Mouse (Mus musculus): ENCODE data around the gene Rmdn2. TPM values are rescaled to one million over a fixed set of nuclear protein-coding genes. Genes with fewer than 3 reads are reported as not detected.

Gene Rmdn2
- total and polyA plus RNA-seq, 2 experiments from 2014 or later, result 9.4 to 12.0 TPM

GRCm38 (mm10) chr17:79658452-79658851 lies 46.8 kb downstream of the Rmdn2 start:
- Histone ChIP-seq H3K4me2 (ENCODE audit: low read depth) (no peak overlapping the region), H3K9ac (no peak overlapping the region)
- 61% methylated on average over 3 of the region's 3 CpGs for WGBS

GRCm38 (mm10) chr17:79658863-79659262 lies 47.2 kb downstream of the Rmdn2 start:
- H3K9me3 ChIP-seq (ENCODE audit: low read length), result no peaks in the 10 kb centered on the region
- 74% methylated on average over 8 of the region's 8 CpGs for WGBS
- H3K27me3 ChIP-seq (ENCODE audit: insufficient read depth, low read length), result no peaks in the 10 kb centered on the region
- no peak overlapping the region for H3K9ac ChIP-seq
- H3K27ac ChIP-seq (ENCODE audit: low read depth, low read length), result no peak overlapping the region
- DNase-seq, result no peak
- H3K4me2 ChIP-seq (ENCODE audit: low read depth), result no peak overlapping the region
- ATAC-seq, result no peak
- H3K4me1 ChIP-seq (ENCODE audit: insufficient read depth), result no peaks in the 10 kb centered on the region
- H3K36me3 ChIP-seq (ENCODE audit: insufficient read depth), result no peaks in the 10 kb centered on the region
- TF ChIP-seq CTCF (IDR thresholded peaks at IDR 0.05; ENCODE audit: low read depth), result no peak
- H3K4me3 ChIP-seq (ENCODE audit: low read depth, low read length), result no peak overlapping the region

More at GRCm38 (mm10) chr17:79658452-79658851, 46.8 kb downstream of the Rmdn2 start:
- DNase-seq, result no peak
- TF ChIP-seq CTCF (IDR thresholded peaks at IDR 0.05; ENCODE audit: low read depth), result no peak
- Histone ChIP-seq H3K27me3 (ENCODE audit: insufficient read depth, low read length) (no peaks in the 10 kb centered on the region), H3K4me3 (ENCODE audit: low read depth, low read length) (no peak overlapping the region), H3K4me1 (ENCODE audit: insufficient read depth) (no peaks in the 10 kb centered on the region), H3K36me3 (ENCODE audit: insufficient read depth) (no peaks in the 10 kb centered on the region), H3K9me3 (ENCODE audit: low read length) (no peaks in the 10 kb centered on the region), H3K27ac (ENCODE audit: low read depth, low read length) (no peak overlapping the region)
- ATAC-seq, result no peak

- TF ChIP-seq CTCF (IDR thresholded peaks at IDR 0.05; ENCODE audit: low read depth), result peak; percentile 83
- Histone ChIP-seq H3K4me3 (ENCODE audit: low read depth, low read length) (no peak overlapping the region), H3K9ac (no peak overlapping the region), H3K27ac (ENCODE audit: low read depth, low read length) (no peak overlapping the region), H3K36me3 (ENCODE audit: insufficient read depth) (no peaks in the 10 kb centered on the region), H3K4me1 (ENCODE audit: insufficient read depth) (no peaks in the 10 kb centered on the region), H3K4me2 (ENCODE audit: low read depth) (no peak overlapping the region), H3K27me3 (ENCODE audit: insufficient read depth, low read length) (no peaks in the 10 kb centered on the region), H3K9me3 (ENCODE audit: low read length) (no peaks in the 10 kb centered on the region)
- ATAC-seq (peak; percentile 32; the same call in 1 of the 2 replicates), DNase-seq (peak; percentile 83)
- WGBS, result 37% methylated on average over 7 of the region's 7 CpGs
These were observed 49.7 kb downstream of the Rmdn2 start for GRCm38 (mm10) chr17:79661387-79661786.

DNA sequence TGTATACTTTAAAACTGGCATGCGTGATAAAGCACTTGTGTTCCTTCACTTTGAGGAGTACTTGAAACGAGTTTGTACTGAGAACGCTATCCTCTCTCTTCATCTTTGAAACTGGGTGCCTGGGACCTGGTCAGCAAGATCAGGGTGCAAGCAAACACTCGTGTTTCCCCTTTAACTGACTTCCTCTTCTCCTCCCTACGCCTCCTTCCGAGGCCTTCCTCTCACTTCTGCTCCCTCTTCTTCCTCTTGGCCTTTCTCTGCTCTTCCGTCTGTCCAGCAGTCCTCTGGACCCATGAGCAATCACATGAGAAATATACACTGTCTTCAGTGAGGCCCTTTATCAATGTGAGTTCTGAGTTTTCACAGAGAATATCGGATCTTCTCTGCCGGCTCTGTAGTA lies 50.2 kb downstream of the Rmdn2 start:
- no peaks in the 10 kb centered on the region for H3K36me3 ChIP-seq (ENCODE audit: insufficient read depth)
- WGBS, result 84% methylated on average over 9 of the region's 9 CpGs

GRCm38 (mm10) chr17:79663393-79664105 lies 51.9 kb downstream of the Rmdn2 start:
- peak; percentile 83 for TF ChIP-seq CTCF (IDR thresholded peaks at IDR 0.05; ENCODE audit: low read depth)
- peak; percentile 48; the same call in 1 of the 2 replicates for ATAC-seq
- Histone ChIP-seq H3K4me3 (ENCODE audit: low read depth, low read length) (no peak overlapping the region), H3K36me3 (ENCODE audit: insufficient read depth) (no peaks in the 10 kb centered on the region), H3K4me2 (ENCODE audit: low read depth) (no peak overlapping the region), H3K27me3 (ENCODE audit: insufficient read depth, low read length) (no peaks in the 10 kb centered on the region), H3K4me1 (ENCODE audit: insufficient read depth) (no peaks in the 10 kb centered on the region), H3K9me3 (ENCODE audit: low read length) (no peaks in the 10 kb centered on the region), H3K9ac (no peak overlapping the region), H3K27ac (ENCODE audit: low read depth, low read length) (no peak overlapping the region)
- 14% methylated on average over 3 of the region's 3 CpGs for WGBS
- DNase-seq, result peak; percentile 73

More for the DNA sequence above, 50.2 kb downstream of the Rmdn2 start:
- Histone ChIP-seq H3K4me2 (ENCODE audit: low read depth) (no peak overlapping the region), H3K27me3 (ENCODE audit: insufficient read depth, low read length) (no peaks in the 10 kb centered on the region), H3K27ac (ENCODE audit: low read depth, low read length) (no peak overlapping the region), H3K9ac (no peak overlapping the region), H3K4me3 (ENCODE audit: low read depth, low read length) (no peak overlapping the region), H3K4me1 (ENCODE audit: insufficient read depth) (no peaks in the 10 kb centered on the region), H3K9me3 (ENCODE audit: low read length) (no peaks in the 10 kb centered on the region)
- no peak for ATAC-seq
- TF ChIP-seq CTCF (IDR thresholded peaks at IDR 0.05; ENCODE audit: low read depth), result no peak
- DNase-seq, result no peak

GRCm38 (mm10) chr17:79664106-79664417 lies 52.4 kb downstream of the Rmdn2 start:
- H3K4me1 ChIP-seq (ENCODE audit: insufficient read depth), result no peaks in the 10 kb centered on the region
- no peak overlapping the region for H3K4me2 ChIP-seq (ENCODE audit: low read depth)
- no peak for TF ChIP-seq CTCF (IDR thresholded peaks at IDR 0.05; ENCODE audit: low read depth)
- 93% methylated on average over 2 of the region's 2 CpGs for WGBS
- DNase-seq (no peak), ATAC-seq (no peak)
- H3K36me3 ChIP-seq (ENCODE audit: insufficient read depth), result no peaks in the 10 kb centered on the region
- no peaks in the 10 kb centered on the region for H3K27me3 ChIP-seq (ENCODE audit: insufficient read depth, low read length)
- no peak overlapping the region for H3K27ac ChIP-seq (ENCODE audit: low read depth, low read length)
- H3K4me3 ChIP-seq (ENCODE audit: low read depth, low read length), result no peak overlapping the region
- no peak overlapping the region for H3K9ac ChIP-seq
- H3K9me3 ChIP-seq (ENCODE audit: low read length), result no peaks in the 10 kb centered on the region

DNA sequence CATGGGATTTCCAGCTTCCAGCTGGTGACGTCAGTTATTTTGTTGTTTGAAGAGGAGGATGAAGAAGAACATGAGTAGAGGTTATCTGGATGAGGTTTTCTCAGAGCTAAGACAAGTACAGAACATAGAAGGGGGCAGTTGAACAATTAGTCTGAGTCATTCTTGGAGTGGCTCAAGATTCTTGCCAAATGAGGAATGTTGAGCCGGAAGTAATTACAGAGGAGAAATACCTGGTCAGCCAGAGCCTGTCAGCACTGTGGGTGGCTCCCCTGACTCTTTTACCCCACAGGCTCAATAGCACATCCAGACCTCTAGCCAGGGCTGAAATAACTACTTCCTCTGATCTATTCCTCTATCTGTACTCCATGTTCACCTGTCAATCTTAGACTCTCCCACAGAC lies 59.2 kb downstream of the Rmdn2 start:
- 78% methylated on average over 2 of the region's 2 CpGs for WGBS
- no peak for TF ChIP-seq CTCF (IDR thresholded peaks at IDR 0.05; ENCODE audit: low read depth)
- Histone ChIP-seq H3K9ac (no peak overlapping the region), H3K9me3 (ENCODE audit: low read length) (no peaks in the 10 kb centered on the region), H3K4me1 (ENCODE audit: insufficient read depth) (no peaks in the 10 kb centered on the region), H3K27ac (ENCODE audit: low read depth, low read length) (no peak overlapping the region), H3K27me3 (ENCODE audit: insufficient read depth, low read length) (no peaks in the 10 kb centered on the region), H3K4me2 (ENCODE audit: low read depth) (no peak overlapping the region), H3K4me3 (ENCODE audit: low read depth, low read length) (no peak overlapping the region), H3K36me3 (ENCODE audit: insufficient read depth) (no peaks in the 10 kb centered on the region)
- ATAC-seq (no peak), DNase-seq (no peak)
